Mouse (Mus musculus): ENCODE data around the gene Dok1. TPM values are rescaled to one million over a fixed set of nuclear protein-coding genes. Genes with fewer than 3 reads are reported as not detected.

Gene Dok1
- total and polyA plus RNA-seq, 2 experiments from 2014 or later = 6.3 to 11.5 TPM

DNA sequence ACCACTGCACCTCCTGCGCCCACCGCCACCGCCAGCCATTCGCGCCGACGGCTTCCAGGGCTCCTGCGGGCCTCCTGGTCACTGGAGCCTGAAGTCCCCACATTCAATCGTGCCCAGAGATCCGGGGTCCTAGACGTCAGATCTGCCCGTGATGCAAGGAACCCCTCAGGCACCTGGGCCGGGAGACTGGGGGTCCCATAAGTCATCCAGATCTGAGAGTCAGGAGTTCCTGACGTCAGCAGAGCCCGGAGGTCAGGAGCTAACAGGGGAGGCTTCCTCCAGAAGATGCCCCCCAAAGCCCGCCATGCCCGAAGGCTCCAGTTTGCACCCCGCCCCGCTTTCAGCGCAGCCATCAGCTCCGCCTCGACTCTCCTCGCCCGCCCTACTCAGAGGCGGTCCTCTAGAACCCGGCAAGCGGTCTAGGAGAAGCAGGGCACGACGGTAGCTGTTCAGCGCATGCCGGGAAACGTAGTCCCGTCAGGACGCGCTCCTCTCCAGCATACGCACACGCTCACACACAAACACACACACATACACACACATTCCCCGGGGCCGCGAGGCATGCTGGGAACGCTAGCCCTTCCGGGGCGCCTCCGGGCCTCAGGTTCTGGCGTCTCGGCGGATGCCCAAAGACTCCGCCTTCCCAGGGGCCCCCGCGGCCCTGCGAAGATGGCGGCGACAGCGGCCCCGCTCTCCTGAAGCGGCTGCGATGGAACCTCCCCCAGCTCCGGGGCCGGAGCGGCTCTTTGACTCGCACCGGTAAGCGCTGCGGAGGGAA is 21.0 kb upstream of the Dok1 start, which contains the start of gene Aup1:
Gene Aup1 (plus strand): TSS at position 448 of the 778 bp plus-strand sequence.
- Histone ChIP-seq H3K27ac (ENCODE audit: low read depth) (peak within 1 kb of the TSS; percentile 88), H3K4me2 (ENCODE audit: low read depth, low read length) (peak within 1 kb of the TSS; percentile 92), H3K9ac (replicated peaks; ENCODE audit: low read depth, low read length) (peak within 1 kb of the TSS; percentile 92), H3K4me1 (ENCODE audit: control insufficient read depth, insufficient read depth) (peaks cover 20% of the 10 kb centered on the region), H3K27me3 (ENCODE audit: control insufficient read depth, insufficient read depth, low read length) (no peaks in the 10 kb centered on the region), H3K4me3 (ENCODE audit: low read depth, low read length) (peak within 1 kb of the TSS; percentile 88), H3K9me3 (replicated peaks; ENCODE audit: control insufficient read depth, low read length) (no peaks in the 10 kb centered on the region), H3K36me3 (replicated peaks; ENCODE audit: control insufficient read depth, insufficient read depth, low read length) (peaks cover 26% of the 10 kb centered on the region)
- DNase-seq (ENCODE audit: low spot score) (peak; percentile 96), ATAC-seq (ENCODE audit: insufficient read depth, low read depth) (peak; percentile 95)
- under 1% methylated on average over 59 of the region's 64 CpGs for WGBS
- TF ChIP-seq EP300 (IDR thresholded peaks at IDR 0.05; ENCODE audit: low read depth) (peak; percentile 97), CTCF (IDR thresholded peaks at IDR 0.05; ENCODE audit: low read depth) (no peak)

DNA sequence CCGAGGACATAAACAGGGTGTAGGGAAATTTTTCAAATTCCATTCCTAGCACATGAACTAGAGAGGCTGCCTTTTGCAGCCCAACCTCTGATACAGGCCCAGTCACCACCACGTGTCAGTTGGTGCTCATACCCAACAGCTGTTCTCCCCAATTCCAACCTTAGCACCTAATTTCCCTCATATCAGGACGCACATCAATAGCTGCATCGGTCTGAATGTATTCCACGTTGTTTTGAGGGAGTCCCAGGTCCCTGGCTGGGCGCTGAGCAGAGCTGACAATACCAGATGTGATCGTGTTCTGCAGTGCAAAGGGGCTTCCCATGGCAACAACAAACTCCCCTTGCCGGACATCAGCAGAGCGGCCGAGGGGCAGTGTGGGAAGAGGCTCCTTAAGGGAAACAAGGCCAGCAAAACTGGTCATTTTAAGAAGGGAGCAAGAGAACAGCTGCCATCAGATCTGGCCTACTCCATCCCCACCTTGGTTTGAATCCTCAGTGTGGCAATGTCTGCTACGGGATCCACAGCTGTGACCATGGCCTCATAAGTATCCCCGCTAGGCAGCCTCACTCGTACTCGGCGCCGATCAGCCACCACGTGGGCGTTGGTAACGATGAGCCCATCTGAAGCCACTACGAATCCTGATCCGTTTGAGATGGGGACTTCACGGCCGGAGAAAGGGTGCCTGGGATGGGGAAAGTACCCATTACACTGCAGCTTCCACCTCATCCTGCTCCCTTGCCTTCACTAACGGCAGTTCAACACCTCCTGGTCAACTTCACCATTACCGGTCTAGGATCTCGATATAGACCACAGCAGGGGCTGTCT is 20.1 kb upstream of the Dok1 start:
- 1% methylated on average over 26 of the region's 26 CpGs for WGBS
- no peak for TF ChIP-seq EP300 (IDR thresholded peaks at IDR 0.05; ENCODE audit: low read depth)
- TF ChIP-seq CTCF (IDR thresholded peaks at IDR 0.05; ENCODE audit: low read depth) = no peak
- Histone ChIP-seq H3K27me3 (ENCODE audit: control insufficient read depth, insufficient read depth, low read length) (no peaks in the 10 kb centered on the region), H3K4me3 (ENCODE audit: low read depth, low read length) (peak overlapping the region; percentile 88), H3K9me3 (replicated peaks; ENCODE audit: control insufficient read depth, low read length) (no peaks in the 10 kb centered on the region), H3K27ac (ENCODE audit: low read depth) (peak overlapping the region; percentile 88), H3K9ac (replicated peaks; ENCODE audit: low read depth, low read length) (peak overlapping the region; percentile 92), H3K4me1 (ENCODE audit: control insufficient read depth, insufficient read depth) (peaks cover 20% of the 10 kb centered on the region), H3K4me2 (ENCODE audit: low read depth, low read length) (peak overlapping the region; percentile 92), H3K36me3 (replicated peaks; ENCODE audit: control insufficient read depth, insufficient read depth, low read length) (peaks cover 26% of the 10 kb centered on the region)
- ATAC-seq (ENCODE audit: insufficient read depth, low read depth) (no peak), DNase-seq (ENCODE audit: low spot score) (peak; percentile 34)

DNA sequence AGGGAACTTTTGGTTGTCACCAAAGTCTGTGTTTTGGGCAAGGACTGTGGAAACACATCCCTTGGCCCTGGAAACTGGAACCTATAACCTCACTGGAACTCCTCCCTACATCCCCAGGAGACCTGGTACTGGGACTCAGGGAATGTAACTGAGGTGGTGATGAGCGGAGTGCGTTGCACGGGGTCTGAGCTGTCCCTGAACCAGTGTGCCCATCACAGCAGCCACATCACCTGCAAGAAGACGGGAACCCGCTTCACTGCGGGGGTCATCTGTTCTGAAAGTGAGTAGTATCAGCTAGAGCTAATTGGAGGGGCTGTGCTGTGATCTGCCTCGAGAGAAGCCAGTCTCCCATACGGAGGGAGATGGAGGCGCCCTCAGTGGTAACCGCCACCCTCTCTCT is 16.1 kb upstream of the Dok1 start:
- H3K9me3 ChIP-seq (replicated peaks; ENCODE audit: control insufficient read depth, low read length) = no peaks in the 10 kb centered on the region
- H3K4me3 ChIP-seq (ENCODE audit: low read depth, low read length) = no peak overlapping the region
- no peak overlapping the region for H3K27ac ChIP-seq (ENCODE audit: low read depth)
- peaks cover 12% of the 10 kb centered on the region; the same call in 1 of the 2 replicates for H3K36me3 ChIP-seq (replicated peaks; ENCODE audit: control insufficient read depth, insufficient read depth, low read length)
- H3K9ac ChIP-seq (replicated peaks; ENCODE audit: low read depth, low read length) = no peak overlapping the region
- 65% methylated on average over 10 of the region's 10 CpGs for WGBS
- no peak for ATAC-seq (ENCODE audit: insufficient read depth, low read depth)
- H3K4me2 ChIP-seq (ENCODE audit: low read depth, low read length) = no peak overlapping the region
- TF ChIP-seq CTCF (IDR thresholded peaks at IDR 0.05; ENCODE audit: low read depth) = no peak
- no peak for TF ChIP-seq EP300 (IDR thresholded peaks at IDR 0.05; ENCODE audit: low read depth)
- peaks cover 12% of the 10 kb centered on the region for H3K4me1 ChIP-seq (ENCODE audit: control insufficient read depth, insufficient read depth)
- no peaks in the 10 kb centered on the region for H3K27me3 ChIP-seq (ENCODE audit: control insufficient read depth, insufficient read depth, low read length)
- no peak for DNase-seq (ENCODE audit: low spot score)

DNA sequence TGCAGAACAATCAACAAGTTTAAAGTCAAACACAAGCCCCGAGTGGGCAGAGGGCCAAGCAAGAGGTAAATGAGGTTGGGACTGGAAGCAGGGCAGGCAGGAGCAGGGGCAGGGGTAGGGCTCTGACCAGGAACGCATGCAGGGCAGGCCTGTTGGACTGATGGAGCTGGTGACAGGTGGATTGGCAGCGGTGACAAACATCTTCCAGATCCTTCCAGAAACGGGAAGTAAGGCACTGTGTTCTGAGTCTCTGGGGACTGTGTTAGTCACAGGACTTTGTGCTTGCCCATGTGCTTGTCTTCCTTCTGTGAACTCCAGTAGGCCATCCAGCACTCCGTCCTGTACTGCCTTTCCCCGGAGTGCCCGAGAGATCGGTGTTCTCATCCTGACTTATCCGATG is 11.5 kb upstream of the Dok1 start:
- 15% methylated on average over 9 of the region's 9 CpGs for WGBS
- TF ChIP-seq CTCF (IDR thresholded peaks at IDR 0.05; ENCODE audit: low read depth) = no peak
- no peak overlapping the region for H3K27ac ChIP-seq (ENCODE audit: low read depth)
- no peaks in the 10 kb centered on the region for H3K36me3 ChIP-seq (replicated peaks; ENCODE audit: control insufficient read depth, insufficient read depth, low read length)
- no peaks in the 10 kb centered on the region for H3K27me3 ChIP-seq (ENCODE audit: control insufficient read depth, insufficient read depth, low read length)
- no peaks in the 10 kb centered on the region for H3K4me1 ChIP-seq (ENCODE audit: control insufficient read depth, insufficient read depth)
- no peak overlapping the region for H3K4me3 ChIP-seq (ENCODE audit: low read depth, low read length)
- no peak overlapping the region for H3K9ac ChIP-seq (replicated peaks; ENCODE audit: low read depth, low read length)
- DNase-seq (ENCODE audit: low spot score) = peak; percentile 46
- ATAC-seq (ENCODE audit: insufficient read depth, low read depth) = peak; percentile 72
- H3K9me3 ChIP-seq (replicated peaks; ENCODE audit: control insufficient read depth, low read length) = no peaks in the 10 kb centered on the region
- H3K4me2 ChIP-seq (ENCODE audit: low read depth, low read length) = no peak overlapping the region

DNA sequence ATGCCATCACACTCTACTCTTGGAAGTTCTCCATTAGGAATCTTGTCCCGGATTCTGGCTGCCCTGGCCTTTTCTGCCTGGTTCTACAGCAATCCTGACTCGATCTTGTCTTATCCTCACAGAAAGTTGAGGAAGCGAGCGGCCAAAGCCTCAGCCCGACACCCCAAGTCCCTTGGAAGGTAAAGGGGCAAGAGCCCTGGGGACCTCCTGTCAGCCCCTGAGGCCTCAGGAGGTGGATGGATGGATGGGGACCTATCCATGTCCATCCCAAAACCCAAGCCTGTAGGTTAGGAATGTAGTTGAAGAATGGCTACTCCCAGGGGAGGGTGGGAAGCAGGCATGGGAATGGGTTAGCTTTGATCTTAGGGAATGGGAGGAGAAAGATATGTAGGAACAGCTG is 10.7 kb upstream of the Dok1 start:
- Histone ChIP-seq H3K9ac (replicated peaks; ENCODE audit: low read depth, low read length) (no peak overlapping the region), H3K4me1 (ENCODE audit: control insufficient read depth, insufficient read depth) (no peaks in the 10 kb centered on the region; the same call in 1 of the 2 replicates), H3K27me3 (ENCODE audit: control insufficient read depth, insufficient read depth, low read length) (no peaks in the 10 kb centered on the region), H3K4me3 (ENCODE audit: low read depth, low read length) (no peak overlapping the region), H3K9me3 (replicated peaks; ENCODE audit: control insufficient read depth, low read length) (no peaks in the 10 kb centered on the region), H3K4me2 (ENCODE audit: low read depth, low read length) (no peak overlapping the region), H3K27ac (ENCODE audit: low read depth) (no peak overlapping the region), H3K36me3 (replicated peaks; ENCODE audit: control insufficient read depth, insufficient read depth, low read length) (no peaks in the 10 kb centered on the region)
- ATAC-seq (ENCODE audit: insufficient read depth, low read depth) (0 out of 2 replicates have a peak, but pooled peaks have one; percentile 8), DNase-seq (ENCODE audit: low spot score) (no peak)
- no peak for TF ChIP-seq CTCF (IDR thresholded peaks at IDR 0.05; ENCODE audit: low read depth)
- WGBS = 86% methylated on average over 5 of the region's 5 CpGs
